Mouse (Mus musculus): Measurements from ENCODE around the gene Efhd2.

DNA sequence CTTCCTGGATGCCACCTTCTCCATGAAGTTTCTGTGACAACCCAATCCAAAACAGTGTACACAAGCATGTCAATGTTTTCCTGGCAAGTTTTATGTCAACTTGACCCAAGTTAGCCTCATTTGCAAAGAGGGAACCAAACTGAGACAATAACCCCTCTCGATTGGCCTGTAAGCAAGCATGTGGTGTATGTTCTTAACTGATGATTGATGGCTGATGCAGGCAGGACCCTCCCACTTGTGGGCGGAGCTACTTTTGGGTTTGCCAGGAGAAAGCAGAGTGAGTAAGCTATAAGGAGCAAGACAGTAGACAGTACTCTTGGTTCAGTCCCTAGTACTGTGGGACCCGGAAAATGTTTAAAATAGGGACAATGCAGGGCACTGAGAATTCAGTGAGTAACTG lies 51.7 kb downstream of the Efhd2 start:
- TF ChIP-seq POLR2A (IDR thresholded peaks at IDR 0.05; ENCODE audit: borderline replicate concordance, control insufficient read depth, low read depth, low read length) = no peak
- no peak for TF ChIP-seq CTCF (IDR thresholded peaks at IDR 0.05; ENCODE audit: control insufficient read depth, insufficient read depth, low read length)
